Mouse (Mus musculus): ENCODE results near the gene Mtus2. TPM values are rescaled to one million over a fixed set of nuclear protein-coding genes. Genes with fewer than 3 reads are reported as not detected.
"Not testable (repeated sequence)": the region's sequence is repeated elsewhere in the genome, so short reads cannot be mapped to it uniquely, and the experiment has no call there.

Mtus2 gene
- polyA plus RNA-seq, 1 experiment = 1.8 TPM

- H3K4me3 ChIP-seq (ENCODE audit: insufficient read depth, low read depth, low read length) = no peak overlapping the region
- no peaks in the 10 kb centered on the region for H3K4me1 ChIP-seq (ENCODE audit: control insufficient read depth, insufficient read depth, insufficient read length, low read length)
- no peak overlapping the region for H3K27ac ChIP-seq (replicated peaks; ENCODE audit: low read depth, low read length)
Observed at GRCm38 (mm10) chr5:147945000-147945666, 12.0 kb upstream of the Mtus2 start.

GRCm38 (mm10) chr5:147949881-147950280 lies 7.2 kb upstream of the Mtus2 start:
- no peak overlapping the region for H3K27ac ChIP-seq (replicated peaks; ENCODE audit: low read depth, low read length)
- H3K4me3 ChIP-seq (ENCODE audit: insufficient read depth, low read depth, low read length) = no peak overlapping the region
- H3K4me1 ChIP-seq (ENCODE audit: control insufficient read depth, insufficient read depth, insufficient read length, low read length) = no peaks in the 10 kb centered on the region

GRCm38 (mm10) chr5:147951751-147952150 lies 5.4 kb upstream of the Mtus2 start:
- Histone ChIP-seq H3K4me3 (ENCODE audit: insufficient read depth, low read depth, low read length) (no peak overlapping the region), H3K4me1 (ENCODE audit: control insufficient read depth, insufficient read depth, insufficient read length, low read length) (no peaks in the 10 kb centered on the region), H3K27ac (replicated peaks; ENCODE audit: low read depth, low read length) (no peak overlapping the region)

GRCm38 (mm10) chr5:147953181-147953580 lies 3.9 kb upstream of the Mtus2 start:
- not testable (repeated sequence) for H3K4me1 ChIP-seq (ENCODE audit: control insufficient read depth, insufficient read depth, insufficient read length, low read length); H3K4me3 ChIP-seq (ENCODE audit: insufficient read depth, low read depth, low read length); H3K27ac ChIP-seq (replicated peaks; ENCODE audit: low read depth, low read length)

- Histone ChIP-seq H3K27ac (replicated peaks; ENCODE audit: low read depth, low read length) (no peak overlapping the region), H3K4me3 (ENCODE audit: insufficient read depth, low read depth, low read length) (no peak overlapping the region), H3K4me1 (ENCODE audit: control insufficient read depth, insufficient read depth, insufficient read length, low read length) (no peaks in the 10 kb centered on the region)
Observed at GRCm38 (mm10) chr5:147955671-147956070, 1.4 kb upstream of the Mtus2 start.

GRCm38 (mm10) chr5:147956421-147956820 lies 699 bp upstream of the Mtus2 start:
- Histone ChIP-seq H3K4me3 (ENCODE audit: insufficient read depth, low read depth, low read length) (no peak overlapping the region), H3K27ac (replicated peaks; ENCODE audit: low read depth, low read length) (no peak overlapping the region), H3K4me1 (ENCODE audit: control insufficient read depth, insufficient read depth, insufficient read length, low read length) (no peaks in the 10 kb centered on the region)

- Histone ChIP-seq H3K27ac (replicated peaks; ENCODE audit: low read depth, low read length) (no peak overlapping the region), H3K4me3 (ENCODE audit: insufficient read depth, low read depth, low read length) (peak overlapping the region; percentile 42), H3K4me1 (ENCODE audit: control insufficient read depth, insufficient read depth, insufficient read length, low read length) (no peaks in the 10 kb centered on the region)
Observed at GRCm38 (mm10) chr5:147957592-147958271, 612 bp downstream of the Mtus2 start.

GRCm38 (mm10) chr5:147958552-147958951 lies 1.4 kb downstream of the Mtus2 start:
- no peak overlapping the region for H3K27ac ChIP-seq (replicated peaks; ENCODE audit: low read depth, low read length)
- H3K4me1 ChIP-seq (ENCODE audit: control insufficient read depth, insufficient read depth, insufficient read length, low read length) = no peaks in the 10 kb centered on the region
- no peak overlapping the region for H3K4me3 ChIP-seq (ENCODE audit: insufficient read depth, low read depth, low read length)

GRCm38 (mm10) chr5:147959088-147959487 lies 2.0 kb downstream of the Mtus2 start:
- Histone ChIP-seq H3K27ac (replicated peaks; ENCODE audit: low read depth, low read length) (no peak overlapping the region), H3K4me3 (ENCODE audit: insufficient read depth, low read depth, low read length) (no peak overlapping the region), H3K4me1 (ENCODE audit: control insufficient read depth, insufficient read depth, insufficient read length, low read length) (no peaks in the 10 kb centered on the region)

GRCm38 (mm10) chr5:147960793-147961192 lies 3.7 kb downstream of the Mtus2 start:
- Histone ChIP-seq H3K27ac (replicated peaks; ENCODE audit: low read depth, low read length) (no peak overlapping the region), H3K4me1 (ENCODE audit: control insufficient read depth, insufficient read depth, insufficient read length, low read length) (no peaks in the 10 kb centered on the region), H3K4me3 (ENCODE audit: insufficient read depth, low read depth, low read length) (no peak overlapping the region)

GRCm38 (mm10) chr5:147963820-147964580 lies 6.9 kb downstream of the Mtus2 start:
- Histone ChIP-seq H3K27ac (replicated peaks; ENCODE audit: low read depth, low read length) (no peak overlapping the region), H3K4me1 (ENCODE audit: control insufficient read depth, insufficient read depth, insufficient read length, low read length) (no peaks in the 10 kb centered on the region), H3K4me3 (ENCODE audit: insufficient read depth, low read depth, low read length) (no peak overlapping the region)

- H3K4me1 ChIP-seq (ENCODE audit: control insufficient read depth, insufficient read depth, insufficient read length, low read length) = no peaks in the 10 kb centered on the region
- H3K4me3 ChIP-seq (ENCODE audit: insufficient read depth, low read depth, low read length) = no peak overlapping the region
- no peak overlapping the region for H3K27ac ChIP-seq (replicated peaks; ENCODE audit: low read depth, low read length)
Observed at GRCm38 (mm10) chr5:147964776-147965175, 7.7 kb downstream of the Mtus2 start.

- Histone ChIP-seq H3K27ac (replicated peaks; ENCODE audit: low read depth, low read length) (no peak overlapping the region), H3K4me1 (ENCODE audit: control insufficient read depth, insufficient read depth, insufficient read length, low read length) (no peaks in the 10 kb centered on the region), H3K4me3 (ENCODE audit: insufficient read depth, low read depth, low read length) (no peak overlapping the region)
Observed at GRCm38 (mm10) chr5:147966646-147967045, 9.5 kb downstream of the Mtus2 start.

GRCm38 (mm10) chr5:147969566-147969965 lies 12.4 kb downstream of the Mtus2 start:
- H3K4me1 ChIP-seq (ENCODE audit: control insufficient read depth, insufficient read depth, insufficient read length, low read length) = no peaks in the 10 kb centered on the region
- no peak overlapping the region for H3K4me3 ChIP-seq (ENCODE audit: insufficient read depth, low read depth, low read length)
- no peak overlapping the region for H3K27ac ChIP-seq (replicated peaks; ENCODE audit: low read depth, low read length)

GRCm38 (mm10) chr5:147976001-147976400 lies 18.9 kb downstream of the Mtus2 start:
- Histone ChIP-seq H3K4me1 (ENCODE audit: control insufficient read depth, insufficient read depth, insufficient read length, low read length) (no peaks in the 10 kb centered on the region), H3K4me3 (ENCODE audit: insufficient read depth, low read depth, low read length) (no peak overlapping the region), H3K27ac (replicated peaks; ENCODE audit: low read depth, low read length) (no peak overlapping the region)
